Mouse (Mus musculus): ENCODE measurements around the gene Pigv.
"Not testable (repeated sequence)": the region's sequence is repeated elsewhere in the genome, so short reads cannot be mapped to it uniquely, and the experiment has no call there.

Gene Pigv

DNA sequence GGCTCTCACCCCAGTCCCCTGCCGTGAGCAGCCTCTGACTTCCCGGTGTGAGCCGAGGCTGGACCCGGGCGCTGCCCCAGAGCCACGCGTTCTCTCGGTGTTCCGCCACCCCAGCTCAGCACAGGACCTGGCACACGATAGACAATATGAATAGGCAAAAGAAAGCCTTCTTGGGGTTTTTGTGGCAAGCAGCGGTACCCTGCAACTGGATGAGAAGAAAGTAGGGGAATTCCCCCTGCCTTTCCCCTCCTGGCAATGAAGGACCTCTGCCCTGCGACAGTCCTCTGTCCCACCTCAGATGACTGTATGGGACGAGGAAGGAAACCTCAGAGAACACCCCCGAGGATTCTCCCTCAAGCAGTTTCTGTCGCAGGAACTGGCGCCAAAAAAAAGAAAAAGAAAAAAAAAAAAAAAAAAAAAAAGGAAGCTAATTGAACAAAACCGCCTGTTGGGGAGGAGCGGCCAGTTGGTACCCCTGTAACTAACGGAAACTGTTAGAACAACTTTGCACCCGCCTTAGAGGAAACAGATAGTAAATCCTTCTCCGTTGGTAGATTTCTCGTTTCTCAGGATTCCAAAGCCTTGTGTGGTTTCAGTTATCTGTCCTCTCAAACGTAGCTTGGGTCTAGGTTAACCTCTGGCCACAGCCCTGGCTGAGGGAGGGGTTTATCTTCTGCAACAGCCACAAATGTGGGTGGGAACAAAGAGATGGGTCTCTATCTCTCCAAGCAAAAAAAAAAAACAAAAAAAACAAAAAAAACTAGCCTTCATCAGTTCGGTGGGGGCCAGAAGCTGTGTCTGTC lies 599 bp upstream of the Pigv start:
- DNase-seq (ENCODE audit: inconsistent ontology term), result peak; percentile 61

DNA sequence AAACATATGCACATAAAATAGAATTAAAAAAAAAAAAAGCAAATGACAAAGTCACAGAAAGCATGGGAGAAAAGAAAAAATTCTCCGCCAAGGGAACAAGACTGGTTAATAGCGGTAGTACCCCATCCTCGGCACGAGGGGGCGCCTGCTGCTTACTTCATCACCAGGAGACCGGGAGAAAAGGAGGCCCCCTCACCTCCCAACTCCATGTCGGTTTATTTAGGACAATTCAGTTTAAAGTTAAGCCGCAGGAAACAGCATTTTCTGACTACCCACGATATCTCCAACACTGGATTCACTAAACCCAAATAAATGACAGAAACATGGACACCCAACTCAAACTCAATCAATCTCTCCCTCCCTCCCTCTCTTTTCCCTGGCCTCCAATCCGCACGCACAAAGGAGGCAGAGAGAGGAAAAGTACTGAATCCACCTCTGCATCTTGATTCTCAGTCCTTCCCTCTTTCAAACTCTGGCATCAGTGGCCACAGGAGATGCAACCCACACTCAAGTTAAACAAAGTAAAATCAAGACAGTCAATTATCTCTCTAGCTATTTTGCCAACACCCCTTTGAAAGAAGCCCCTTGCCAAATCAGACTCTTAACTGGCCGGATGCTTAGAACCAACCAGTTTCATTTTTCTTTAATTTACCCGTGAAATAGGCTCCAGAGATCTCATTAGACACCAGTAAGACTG lies 1.1 kb downstream of the Pigv start:
- DNase-seq (ENCODE audit: inconsistent ontology term), result peak; percentile 88

DNA sequence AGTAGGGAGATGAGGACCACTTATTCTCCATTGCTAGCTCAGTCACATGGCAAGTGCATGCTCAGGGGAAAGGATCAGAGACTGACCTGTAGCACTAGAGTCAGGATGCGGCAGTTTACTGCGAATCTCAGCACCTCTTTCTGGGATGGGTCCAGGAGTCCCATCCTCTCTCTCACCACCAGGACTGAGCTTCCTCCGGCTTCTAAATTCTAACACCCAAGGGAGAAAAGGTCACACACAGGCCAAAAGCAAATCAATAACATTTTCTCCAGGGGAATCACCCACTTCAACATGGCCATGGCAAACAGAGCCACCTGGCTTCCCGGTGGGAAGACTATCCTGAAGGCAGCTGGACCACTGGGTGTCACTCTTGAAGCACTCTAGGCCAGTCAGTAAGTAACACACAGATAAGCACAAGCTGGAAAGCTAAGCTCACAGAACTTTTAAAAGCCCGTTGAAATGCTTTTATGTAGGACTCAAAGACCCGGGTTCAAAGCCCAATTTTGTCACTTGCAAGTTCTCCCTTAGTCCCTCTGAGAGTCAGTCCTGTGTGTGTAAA lies 2.7 kb downstream of the Pigv start:
- DNase-seq (ENCODE audit: inconsistent ontology term), result no peak

DNA sequence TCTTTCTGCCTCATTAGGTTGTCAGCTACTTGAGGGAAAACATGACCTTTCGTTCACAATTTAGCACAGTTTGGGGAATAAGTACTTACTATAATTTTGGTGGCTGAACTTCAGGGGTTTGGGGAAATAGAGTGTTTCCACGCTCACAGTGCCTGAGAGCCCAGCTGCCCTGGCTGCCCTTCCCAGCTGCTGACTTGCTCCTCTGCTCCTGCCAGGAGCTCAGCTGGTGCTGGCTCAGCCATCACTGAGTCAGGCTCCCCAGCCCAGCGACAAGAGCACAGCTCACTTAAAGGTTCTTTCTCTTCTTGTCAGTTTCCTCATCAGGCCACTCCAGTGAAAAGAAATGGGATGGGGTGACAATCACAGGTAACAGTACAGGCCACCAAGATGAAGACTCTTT lies 3.9 kb downstream of the Pigv start:
- DNase-seq (ENCODE audit: inconsistent ontology term), result no peak

DNA sequence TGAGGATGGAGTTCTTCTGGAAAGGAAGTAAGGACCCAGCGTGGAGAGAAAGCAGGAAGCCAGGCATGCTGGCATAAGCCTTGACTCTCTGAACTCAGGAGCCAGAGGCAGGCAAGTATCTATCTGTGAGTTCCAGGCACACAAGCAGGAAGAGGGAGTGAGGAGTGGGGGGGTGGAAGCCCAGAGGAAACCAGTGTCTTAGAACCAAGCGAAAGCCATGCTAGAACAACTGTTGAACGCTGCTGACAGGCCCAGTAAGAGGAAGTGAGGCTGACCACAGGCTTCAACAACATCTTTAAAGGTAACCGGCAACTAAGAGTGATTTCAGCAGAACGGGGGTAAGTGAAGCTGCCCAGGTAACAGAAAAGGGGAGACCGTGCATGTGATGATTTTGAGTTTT lies 6.2 kb downstream of the Pigv start:
- DNase-seq (ENCODE audit: inconsistent ontology term), result no peak

DNA sequence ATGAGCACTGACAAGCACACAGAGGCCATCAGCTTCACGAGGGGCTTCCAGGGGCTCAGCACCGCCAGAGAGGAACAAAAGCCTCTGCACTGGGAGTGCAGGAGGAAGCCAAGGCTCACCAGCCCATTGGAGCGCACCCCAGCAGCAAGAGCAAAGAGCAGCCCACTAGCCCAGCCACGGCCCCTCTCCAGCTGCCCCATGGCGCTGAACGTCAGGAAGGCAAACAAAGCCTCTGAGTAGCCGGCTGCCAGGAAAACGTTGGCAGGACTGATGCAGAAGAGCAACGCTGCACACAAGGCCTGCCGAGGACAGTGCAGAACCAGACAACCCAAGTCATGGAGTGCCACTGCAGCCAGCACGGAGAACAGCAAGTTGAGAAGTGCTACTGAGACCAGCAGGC lies 7.3 kb downstream of the Pigv start:
- DNase-seq (ENCODE audit: inconsistent ontology term), result peak; percentile 27

DNA sequence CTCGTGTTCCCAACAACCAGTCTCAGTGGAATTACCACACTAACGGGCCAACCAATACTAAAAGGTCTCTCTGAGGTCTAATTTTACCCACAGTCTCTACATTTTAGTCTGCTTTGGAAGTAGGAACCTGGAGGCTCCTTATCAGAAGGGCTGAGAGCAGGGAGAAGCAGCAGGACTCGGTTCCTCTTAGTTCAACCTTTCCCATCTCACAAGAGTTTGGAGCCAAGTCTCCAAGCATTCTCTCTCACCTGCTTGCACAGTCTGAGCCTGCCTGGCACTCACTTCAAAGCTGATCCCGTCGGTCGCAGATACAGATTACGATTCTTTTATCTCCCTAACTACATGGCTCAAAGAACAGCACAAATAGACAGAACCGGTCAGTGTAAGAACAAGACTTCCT lies 9.5 kb downstream of the Pigv start:
- DNase-seq (ENCODE audit: inconsistent ontology term), result no peak

DNA sequence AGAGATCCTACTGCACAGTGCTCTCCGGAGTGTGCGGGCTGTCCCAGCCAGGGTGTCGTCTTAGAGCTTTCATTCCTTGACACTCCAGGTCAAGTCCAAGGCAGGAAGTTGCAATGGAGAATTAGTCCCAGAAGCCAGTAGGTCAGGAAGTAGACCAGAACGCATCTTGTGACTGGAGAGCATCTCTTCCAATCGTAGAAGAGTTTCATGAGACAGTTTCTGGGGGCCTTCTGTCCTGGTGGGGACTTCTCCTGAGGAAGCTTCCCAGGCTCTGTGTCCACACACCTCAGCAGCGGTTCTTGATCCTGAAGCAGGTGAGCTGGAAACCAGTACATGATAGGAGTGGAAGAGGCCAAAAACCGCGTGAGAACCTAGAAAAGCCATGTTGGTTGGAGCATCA lies 10.0 kb downstream of the Pigv start:
- DNase-seq (ENCODE audit: inconsistent ontology term), result no peak

DNA sequence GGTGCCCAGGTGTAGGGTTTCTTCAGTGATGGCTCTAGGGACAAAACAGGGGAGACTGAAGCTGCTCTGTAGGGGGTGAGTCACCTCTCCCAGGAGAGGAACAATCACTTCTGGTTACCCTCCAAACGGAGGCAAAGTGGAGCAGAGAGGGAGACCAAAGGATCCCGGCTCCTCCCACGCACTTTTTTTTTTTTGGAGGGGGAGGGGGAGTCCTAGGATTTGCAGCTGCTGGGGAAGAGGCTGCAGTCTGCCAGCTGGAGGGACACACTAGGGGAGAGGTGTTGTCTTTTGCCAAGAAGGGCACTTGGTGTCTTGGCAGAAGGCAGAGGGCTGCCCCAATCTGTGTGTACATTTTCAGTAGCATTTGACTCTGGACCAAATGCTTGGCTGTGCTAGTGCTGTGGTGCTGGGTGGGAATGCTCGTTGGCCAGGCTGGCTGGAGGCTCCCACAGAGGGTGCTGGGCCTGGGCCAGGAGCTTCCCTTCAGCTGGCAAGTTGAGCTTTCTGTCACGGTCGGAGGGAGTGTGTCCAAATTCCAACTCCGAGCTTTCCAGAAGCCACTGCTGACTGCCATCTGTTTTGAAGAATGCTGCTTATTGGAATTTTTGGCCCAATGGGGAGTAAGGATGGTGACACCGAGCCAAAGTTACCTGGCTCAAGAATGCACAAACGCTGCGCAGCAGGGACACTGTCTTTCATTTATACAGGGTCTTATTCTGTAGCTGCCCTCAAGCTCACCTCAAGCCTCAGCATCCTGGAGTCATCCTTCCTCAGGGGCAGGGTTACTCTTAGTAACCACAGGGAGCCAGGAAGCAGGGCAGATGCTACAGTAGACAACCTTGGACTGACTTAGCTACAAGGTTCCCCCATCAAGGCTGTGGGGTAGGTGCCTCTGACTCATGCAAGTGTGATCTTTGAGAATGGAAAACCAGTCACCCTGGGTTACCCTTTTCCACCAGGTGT lies 12.0 kb downstream of the Pigv start:
- peak; percentile 97 for DNase-seq (ENCODE audit: inconsistent ontology term)

DNA sequence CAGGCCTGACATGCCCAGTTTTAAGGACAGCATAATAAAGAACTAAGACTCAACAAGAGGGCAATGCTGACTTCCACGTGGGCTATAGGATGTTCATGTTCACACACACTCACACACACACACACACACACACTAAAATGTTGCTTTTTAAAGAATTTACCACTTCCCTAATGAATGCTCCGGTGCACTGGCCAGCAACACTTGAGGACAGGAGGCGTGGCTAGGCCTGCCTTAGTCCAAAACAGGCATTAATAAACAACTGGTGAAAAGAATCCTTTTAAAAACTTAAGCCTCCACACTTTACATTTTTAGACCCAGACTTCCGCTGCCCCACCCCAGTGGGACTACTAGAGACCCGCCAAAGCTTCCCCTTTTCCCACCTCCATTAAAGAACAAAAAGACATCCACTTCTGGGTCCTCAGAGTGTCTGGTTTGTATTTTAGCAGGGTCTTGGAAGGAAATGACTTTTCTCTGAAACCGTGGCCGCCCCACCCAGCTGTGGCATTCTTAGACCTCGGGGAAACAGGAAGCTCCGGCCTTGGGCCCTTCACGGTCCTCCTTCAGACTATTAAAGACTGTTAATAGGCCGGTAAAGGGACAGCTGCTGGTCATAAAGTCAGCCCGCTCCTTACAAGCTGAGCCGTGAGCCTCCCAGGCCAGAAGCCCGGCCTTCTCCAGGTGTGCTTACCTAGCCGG lies 12.8 kb downstream of the Pigv start:
- peak; percentile 16 for DNase-seq (ENCODE audit: inconsistent ontology term)

DNA sequence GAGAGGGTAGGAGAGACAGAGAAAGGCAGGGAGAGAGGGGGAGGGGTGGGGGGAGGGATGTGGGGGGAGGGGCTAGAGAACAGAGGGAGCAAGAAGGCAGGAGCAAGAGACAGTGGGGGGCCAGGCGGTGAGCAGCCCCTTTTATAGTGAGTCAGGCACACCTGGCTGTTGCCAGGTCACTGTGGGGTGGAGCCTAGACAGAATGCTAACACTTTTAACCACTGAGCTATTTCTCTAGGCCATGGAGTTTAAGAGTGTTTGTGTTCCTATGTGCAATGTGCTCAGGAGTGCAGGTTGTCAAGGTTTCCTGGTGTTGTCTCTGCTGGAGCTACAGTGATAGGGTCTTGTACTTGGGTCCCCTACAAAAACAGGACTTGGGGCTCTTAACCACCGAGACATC lies 13.7 kb downstream of the Pigv start:
- DNase-seq (ENCODE audit: inconsistent ontology term), result no peak

DNA sequence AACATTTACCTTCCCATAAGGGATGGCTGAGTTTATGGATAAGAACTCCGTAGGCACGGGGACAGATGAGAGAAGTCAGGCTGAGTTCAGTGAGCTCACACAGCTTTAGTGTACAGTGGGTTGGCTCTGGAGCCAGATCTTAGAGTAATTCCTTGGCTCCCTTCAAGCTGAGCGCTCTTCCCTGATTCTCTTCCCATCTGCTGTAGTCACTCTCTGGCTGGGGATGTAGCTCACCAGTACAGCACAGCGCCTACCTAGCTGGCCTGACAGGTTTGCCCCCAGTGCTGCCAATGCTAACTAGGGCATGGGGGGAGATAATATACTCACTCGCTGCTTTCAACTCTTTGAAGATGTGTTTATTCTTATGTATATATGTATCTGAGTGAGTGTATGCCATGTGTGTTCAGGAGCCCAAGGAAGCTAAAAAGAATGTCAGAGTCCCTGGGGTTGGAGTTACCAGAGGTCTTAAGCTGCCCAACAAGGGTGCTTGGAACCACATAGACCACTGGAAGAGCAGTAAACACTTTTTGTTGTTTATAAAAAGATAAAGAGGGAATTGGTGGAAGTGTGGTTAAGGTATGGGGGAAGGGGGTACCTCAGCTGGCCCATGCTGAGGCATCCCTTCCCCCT lies 14.5 kb downstream of the Pigv start:
- DNase-seq (ENCODE audit: inconsistent ontology term), result no peak

DNA sequence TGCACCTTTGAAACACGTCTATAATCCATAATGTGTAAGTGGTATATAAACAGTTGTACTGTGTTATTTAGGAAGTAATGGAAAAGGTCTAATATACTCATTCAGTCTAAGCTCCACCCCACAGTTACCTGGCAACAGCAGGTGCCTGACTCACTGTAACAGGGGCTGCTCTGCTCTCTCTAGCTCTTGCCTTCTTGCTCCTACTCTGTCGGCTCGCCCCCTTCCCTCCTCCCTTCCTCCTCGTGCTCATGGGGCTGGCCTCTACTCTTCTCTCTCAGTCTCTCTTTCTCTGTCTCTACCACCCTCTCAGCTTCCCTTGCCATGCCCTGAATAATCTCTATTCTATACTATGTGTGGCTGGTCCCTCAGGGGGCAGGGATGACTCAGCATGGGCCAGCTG lies 15.4 kb downstream of the Pigv start:
- no peak for DNase-seq (ENCODE audit: inconsistent ontology term)

DNA sequence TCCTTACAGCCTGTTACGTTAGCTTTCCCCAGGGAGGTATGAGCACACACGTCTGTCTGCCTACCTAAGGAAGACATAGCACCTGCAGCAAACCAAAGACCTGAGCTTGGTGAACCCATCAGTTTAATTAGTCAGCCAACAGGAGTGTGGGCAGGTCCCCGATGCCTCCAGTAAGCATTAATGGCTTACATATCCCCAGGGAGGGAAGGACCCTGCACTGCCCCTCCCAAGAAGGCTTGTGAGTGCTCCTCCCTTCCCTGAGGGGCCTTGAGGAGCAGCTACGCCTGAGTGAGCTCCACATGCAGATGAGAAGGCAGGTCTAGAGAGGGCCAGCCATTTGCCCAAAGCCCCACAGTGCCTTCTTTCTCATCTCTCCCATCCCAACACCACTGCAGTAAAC lies 16.2 kb downstream of the Pigv start:
- DNase-seq (ENCODE audit: inconsistent ontology term), result no peak

DNA sequence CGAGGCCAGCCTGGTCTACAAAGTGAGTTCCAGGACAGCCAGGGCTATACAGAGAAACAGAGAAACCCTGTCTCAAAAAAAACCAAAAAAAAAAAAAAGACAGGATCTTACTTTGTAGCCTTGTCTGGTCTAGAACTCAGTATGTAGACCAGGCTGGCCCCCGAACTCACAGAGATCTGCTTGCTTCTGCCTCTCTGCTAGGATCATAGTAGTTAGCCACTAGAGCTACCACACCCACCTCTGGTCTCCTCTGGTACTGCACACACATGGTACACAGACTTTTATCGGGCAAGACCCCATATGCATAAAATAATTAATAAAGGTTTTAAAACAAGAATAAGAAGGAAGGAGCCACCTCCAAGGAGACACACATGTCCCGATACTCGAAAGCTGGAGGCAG lies 18.4 kb downstream of the Pigv start:
- not testable (repeated sequence) for DNase-seq (ENCODE audit: inconsistent ontology term)

DNA sequence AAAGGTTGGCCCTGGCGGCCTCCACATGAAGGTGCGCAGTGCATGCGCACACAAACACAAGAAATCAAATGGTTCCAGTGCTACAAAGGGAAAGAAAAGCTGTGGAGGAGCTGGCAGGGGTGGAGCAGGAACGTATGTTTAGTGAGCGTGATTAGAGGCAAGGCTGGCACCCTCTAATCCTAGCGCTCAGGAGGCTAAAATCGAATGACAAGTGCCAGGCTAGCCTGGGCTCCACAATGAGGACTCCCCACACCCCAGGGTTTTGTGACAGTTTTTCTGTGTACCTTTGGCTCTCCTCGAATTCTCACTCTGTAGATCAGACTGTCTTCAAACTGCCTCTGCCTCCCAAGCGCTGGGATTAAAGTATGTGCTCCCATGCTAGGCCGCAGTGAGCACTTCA lies 19.7 kb downstream of the Pigv start:
- DNase-seq (ENCODE audit: inconsistent ontology term), result no peak

DNA sequence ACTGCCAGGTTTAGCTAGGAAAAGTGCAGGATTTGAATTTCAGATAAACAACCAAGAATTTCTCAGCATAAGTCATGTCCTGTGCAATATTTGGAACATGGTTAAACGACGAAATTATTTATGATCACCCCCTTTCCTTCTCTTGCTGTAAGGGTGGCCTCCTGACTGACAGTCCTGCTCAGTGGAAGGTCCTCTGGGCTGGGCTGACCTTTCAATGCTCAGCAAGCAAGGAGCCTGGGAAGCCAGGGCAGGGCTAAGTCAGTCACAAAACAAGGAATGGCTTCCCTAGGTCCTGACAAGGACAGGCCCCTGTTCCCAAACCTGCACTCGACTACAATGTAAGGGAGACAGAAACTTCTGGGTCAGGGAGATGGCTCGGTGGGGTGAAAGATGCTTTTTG lies 20.5 kb downstream of the Pigv start:
- no peak for DNase-seq (ENCODE audit: inconsistent ontology term)

DNA sequence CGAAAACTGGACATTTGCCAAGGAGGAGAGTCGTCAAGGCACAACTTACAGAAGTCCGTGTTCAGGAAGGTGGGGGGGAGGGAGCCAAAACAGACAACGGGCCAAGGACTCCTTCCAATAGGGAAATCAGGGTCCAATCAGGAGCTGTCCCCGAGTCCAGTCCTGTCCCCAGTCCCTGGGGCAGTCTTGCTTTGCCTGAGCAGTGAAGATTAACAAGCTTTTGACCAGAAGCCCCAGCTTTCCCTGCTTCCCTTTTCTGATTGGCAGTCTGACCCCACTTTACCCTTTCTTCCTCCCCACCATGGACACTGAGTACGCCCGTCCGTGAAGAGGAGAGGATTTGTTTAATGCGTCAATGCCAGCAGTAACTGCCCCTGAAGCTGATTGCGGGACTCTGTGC lies 21.0 kb downstream of the Pigv start:
- no peak for DNase-seq (ENCODE audit: inconsistent ontology term)

DNA sequence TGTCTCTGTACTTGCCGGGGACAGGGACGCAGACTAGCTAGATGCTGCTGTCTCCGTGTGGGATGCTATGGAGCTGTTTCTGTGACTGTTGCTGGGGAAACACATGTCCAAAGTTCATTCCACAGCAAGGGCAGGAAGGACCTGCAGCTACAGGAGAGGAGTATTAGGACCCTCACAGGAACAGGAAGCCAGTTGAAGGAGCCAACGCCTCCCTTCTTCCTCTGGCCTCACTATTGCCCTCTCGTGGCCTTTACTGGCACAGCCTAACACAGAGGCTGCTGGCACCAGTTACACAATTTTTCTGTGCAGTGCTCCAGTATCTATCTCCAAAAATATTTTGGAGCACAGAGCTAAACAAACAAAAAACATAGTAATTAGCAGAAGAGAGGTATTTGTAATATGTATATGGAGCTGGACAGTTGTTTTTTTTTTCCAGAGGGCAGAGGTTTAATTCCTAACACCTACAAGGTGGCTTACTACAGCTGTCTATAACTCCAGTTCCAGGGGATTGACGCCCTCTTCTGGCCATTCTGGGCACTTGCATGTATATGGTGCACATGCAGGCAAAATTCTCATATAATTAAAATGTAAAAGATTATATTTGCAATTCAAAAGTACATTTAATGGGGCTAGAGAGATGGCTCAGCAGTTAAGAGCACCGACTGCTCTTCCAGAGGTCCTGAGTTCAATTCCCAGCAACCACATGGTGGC lies 22.3 kb downstream of the Pigv start, which contains the start of gene Zdhhc18:
Zdhhc18 (minus strand) TSS at position 166 of the 711 bp plus-strand sequence.
- peak; percentile 52 for DNase-seq (ENCODE audit: inconsistent ontology term)

DNA sequence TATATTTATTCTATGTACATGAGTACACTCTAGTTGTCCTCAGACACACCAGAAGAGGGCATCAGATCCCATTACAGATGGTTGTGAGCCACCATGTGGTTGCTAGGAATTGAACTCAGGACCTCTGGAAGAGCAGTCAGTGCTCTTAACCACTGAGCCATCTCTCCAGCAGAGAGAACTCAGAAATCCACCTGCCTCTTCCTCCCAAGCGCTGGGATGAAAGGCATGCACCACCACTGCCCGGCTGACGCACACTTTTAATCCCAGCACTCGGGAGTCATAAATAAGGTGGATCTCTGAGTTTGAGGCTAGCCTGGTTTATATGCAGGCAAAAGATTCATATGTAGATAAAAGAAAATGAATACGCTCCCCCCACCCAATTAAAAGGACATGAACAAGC lies 23.0 kb downstream of the Pigv start:
- not testable (repeated sequence) for DNase-seq (ENCODE audit: inconsistent ontology term)

Measured in Muller cell, postnatal 12 days (primary cell).